Mouse (Mus musculus) right cerebral cortex, postnatal 10 days (tissue): ENCODE measurements at regions not wholly inside any gene's neighbourhood (a gene's known extent, or its start where the extent isn't known, plus 50 kb on each side); places are given as distances from the start of the nearest gene placed in this dataset.

Experiments used
- DNase-seq, 2 experiments: peaks; one replicate each; pipeline ENCODE4 v3.0.0; 2021; ENCODE audit warnings: low spot score in 2 of 2

- DNase-seq: peak; percentile 85 to 88
Observed at GRCm38 (mm10) chr2:30676833-30677459, 82.1 kb downstream of the Cstad start.

GRCm38 (mm10) chr2:30676450-30676832 is 81.6 kb downstream of the Cstad start:
- no peak for DNase-seq

- DNase-seq: no peak
Observed at GRCm38 (mm10) chr2:30675839-30676238, 81.0 kb downstream of the Cstad start.

GRCm38 (mm10) chr2:30670836-30671586 is 76.2 kb downstream of the Cstad start:
- no peak for DNase-seq

GRCm38 (mm10) chr2:30667468-30667867 is 72.6 kb downstream of the Cstad start:
- DNase-seq: no peak

- no peak for DNase-seq
Observed at GRCm38 (mm10) chr2:30661147-30661546, 66.3 kb downstream of the Cstad start.

GRCm38 (mm10) chr2:30660613-30660991 is 65.8 kb downstream of the Cstad start:
- peak in 1 of 2 experiments; percentile 69 for DNase-seq

GRCm38 (mm10) chr2:30659836-30660612 is 65.2 kb downstream of the Cstad start:
- no peak for DNase-seq

GRCm38 (mm10) chr2:30658844-30659555 is 64.2 kb downstream of the Cstad start:
- DNase-seq: peak; percentile 77 to 88
